Mouse (Mus musculus) cerebellum, adult 9-11 months (tissue): ENCODE data around the gene Polr2a.
A peak's percentile ranks its signal among the peaks of the same experiment; 100 is the strongest.

ENCODE experiments used
- DNase-seq: peaks from one replicate; pipeline ENCODE4 v3.0.0; 2022

Gene Polr2a

GRCm38 (mm10) chr11:69778985-69779384, 20.5 kb upstream of the Polr2a start:
- DNase-seq: peak; percentile 49

- DNase-seq: peak; percentile 65
These were observed 20.0 kb upstream of the Polr2a start for GRCm38 (mm10) chr11:69778258-69778982.

DNA sequence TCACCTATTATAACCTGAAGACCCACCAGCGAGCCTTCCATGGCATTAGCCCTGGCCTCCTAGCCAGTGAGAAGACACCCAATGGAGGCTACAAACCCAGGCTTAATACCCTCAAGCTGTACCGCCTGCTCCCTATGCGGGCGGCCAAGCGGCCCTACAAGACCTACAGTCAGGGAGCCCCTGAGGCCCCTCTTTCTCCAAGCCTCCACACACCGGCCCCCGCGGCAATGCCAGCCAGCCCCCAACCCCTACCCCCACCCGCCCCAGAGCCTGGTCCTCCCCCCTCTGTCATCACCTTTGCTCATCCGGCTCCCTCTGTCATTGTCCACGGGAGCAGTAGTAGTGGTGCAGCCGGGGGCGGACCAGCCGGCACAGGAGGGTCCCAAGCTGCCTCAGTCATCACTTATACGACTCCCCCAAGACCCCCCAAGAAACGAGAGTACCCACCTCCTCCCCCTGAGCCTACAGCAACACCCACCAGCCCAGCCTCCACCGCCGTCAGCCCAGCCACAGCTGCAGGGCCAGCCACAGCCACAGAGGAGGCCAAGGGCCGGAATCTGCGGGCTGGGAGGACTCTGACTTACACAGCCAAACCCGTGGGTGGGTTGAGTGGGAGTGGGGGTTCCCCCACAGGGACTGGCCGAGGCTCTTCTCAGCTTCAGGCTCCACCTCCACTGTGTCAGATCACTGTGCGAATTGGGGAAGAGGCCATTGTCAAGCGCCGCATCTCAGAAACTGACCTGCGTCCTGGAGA, 19.2 kb upstream of the Polr2a start:
- DNase-seq: no peak

GRCm38 (mm10) chr11:69776488-69776887, 18.1 kb upstream of the Polr2a start:
- DNase-seq: no peak

- peak; percentile 49 for DNase-seq
These were observed 17.3 kb upstream of the Polr2a start for GRCm38 (mm10) chr11:69775716-69776115.

DNA sequence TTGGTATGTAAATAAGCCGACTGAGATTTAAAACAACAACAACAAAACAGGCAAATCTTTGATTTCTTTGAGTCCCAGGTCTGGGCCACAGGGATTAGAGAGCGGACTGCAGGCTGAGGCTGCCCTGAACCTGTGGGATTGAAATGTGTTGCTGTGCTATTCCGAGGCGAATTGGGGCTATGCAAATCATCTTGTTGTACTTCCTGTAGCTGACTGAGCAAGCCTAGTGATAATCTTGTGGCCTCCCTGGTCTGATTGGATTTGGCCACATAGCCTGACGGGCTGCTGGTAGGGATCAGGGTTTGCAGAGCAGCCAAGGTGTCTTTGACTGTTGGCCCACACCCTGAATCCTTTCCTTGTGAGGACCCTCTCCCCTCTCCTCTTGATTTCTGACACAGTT, 16.5 kb upstream of the Polr2a start:
- no peak for DNase-seq

GRCm38 (mm10) chr11:69767625-69767909, 9.1 kb upstream of the Polr2a start:
- DNase-seq: no peak

- DNase-seq: peak; percentile 61
These were observed 8.6 kb upstream of the Polr2a start for GRCm38 (mm10) chr11:69766872-69767624.

- peak; percentile 85 for DNase-seq
These were observed 7.7 kb upstream of the Polr2a start for GRCm38 (mm10) chr11:69766126-69766609.

DNA sequence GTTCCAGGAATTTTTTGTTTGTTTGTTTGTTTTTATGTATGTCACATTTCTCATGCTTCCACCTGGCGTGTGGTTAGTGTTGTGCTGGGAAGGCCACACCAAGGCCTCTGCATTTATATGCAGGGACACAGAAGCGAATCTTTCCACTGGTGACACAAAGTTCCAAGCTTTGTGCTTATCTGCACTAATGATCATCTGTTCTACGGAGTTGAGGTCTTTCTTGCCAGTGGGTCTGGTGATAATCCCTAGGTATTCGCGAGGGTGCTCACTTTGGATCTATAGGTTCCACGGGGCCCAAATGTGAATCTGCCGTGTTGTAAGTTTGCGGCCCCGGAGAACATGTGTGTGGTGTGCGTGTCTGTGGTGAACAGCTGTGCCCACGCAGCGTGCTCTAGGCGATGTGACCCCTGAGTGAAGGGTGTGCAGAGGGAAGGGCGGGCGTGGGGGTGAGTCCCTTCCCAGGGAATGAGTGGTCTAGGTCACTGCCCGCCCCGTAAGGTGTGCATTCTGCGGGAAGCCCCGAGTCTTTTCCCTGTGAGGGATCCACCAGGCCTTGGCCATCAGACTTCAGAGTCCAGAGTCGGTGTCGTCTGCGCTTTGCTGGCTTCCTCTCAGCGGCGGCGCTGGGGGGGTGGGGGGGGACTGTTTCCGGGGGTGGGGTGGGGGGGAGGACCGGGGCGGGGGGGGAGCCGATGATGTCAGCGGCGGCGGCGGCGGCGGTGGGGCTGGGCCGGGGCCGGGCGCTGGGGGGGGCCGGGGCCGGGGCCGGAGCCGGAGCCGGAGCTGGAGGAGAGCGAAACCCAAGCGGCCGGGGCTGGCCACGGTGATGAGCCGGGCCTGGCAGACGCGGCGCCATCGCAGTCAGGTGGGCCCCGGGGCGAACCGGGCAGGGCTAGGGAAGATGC, 7.0 kb upstream of the Polr2a start, which contains the start of gene Zbtb4:
TSS of gene Zbtb4 (plus strand) at position 692 of the 905 bp plus-strand sequence.
- DNase-seq: peak; percentile 74

DNA sequence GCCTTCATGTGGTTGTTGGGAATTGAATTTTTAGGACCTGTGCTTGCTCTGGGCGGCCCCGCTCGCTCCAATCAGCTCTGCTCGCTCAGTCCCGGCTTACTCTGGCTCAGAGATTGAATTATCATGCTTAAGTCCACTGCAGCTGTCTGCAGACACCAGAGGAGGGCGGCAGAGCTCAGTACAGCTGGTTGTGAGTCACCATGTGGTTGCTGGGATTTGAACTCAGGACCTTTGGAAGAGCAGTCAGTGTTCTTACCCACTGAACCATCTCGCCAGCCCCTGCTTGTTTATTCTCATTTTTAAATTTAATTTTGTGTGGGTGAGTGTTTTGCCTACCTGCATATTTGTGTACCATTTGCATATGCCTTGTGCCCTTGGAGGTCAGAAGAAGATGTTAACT, 5.1 kb upstream of the Polr2a start:
- no peak for DNase-seq

DNA sequence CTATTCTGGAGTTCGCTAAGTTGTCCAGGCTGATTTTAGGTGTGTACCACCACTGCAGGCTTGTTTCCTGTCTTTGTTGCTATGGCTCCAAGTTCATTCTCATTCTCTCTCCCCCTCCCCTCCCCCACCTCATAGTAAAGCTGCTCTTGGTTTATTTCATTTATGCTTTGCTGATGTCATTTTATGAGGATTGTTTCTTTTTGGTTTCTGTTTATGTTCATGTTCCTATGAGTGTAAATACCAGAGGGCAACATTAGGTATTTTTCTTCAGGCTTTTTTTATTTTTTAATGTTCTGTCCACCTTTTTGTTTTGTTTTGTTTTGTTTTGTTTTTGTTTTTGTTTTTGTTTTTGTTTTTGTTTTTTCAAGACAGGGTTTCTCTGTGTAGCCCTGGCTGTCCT, 3.4 kb upstream of the Polr2a start, which contains the start of gene Slc35g3:
TSS of gene Slc35g3 (minus strand) at position 101 of the 400 bp plus-strand sequence.
- no peak for DNase-seq

- no peak for DNase-seq
These were observed 2.4 kb upstream of the Polr2a start for GRCm38 (mm10) chr11:69760901-69761200.

GRCm38 (mm10) chr11:69760160-69760900, 1.9 kb upstream of the Polr2a start:
- DNase-seq: peak; percentile 74

DNA sequence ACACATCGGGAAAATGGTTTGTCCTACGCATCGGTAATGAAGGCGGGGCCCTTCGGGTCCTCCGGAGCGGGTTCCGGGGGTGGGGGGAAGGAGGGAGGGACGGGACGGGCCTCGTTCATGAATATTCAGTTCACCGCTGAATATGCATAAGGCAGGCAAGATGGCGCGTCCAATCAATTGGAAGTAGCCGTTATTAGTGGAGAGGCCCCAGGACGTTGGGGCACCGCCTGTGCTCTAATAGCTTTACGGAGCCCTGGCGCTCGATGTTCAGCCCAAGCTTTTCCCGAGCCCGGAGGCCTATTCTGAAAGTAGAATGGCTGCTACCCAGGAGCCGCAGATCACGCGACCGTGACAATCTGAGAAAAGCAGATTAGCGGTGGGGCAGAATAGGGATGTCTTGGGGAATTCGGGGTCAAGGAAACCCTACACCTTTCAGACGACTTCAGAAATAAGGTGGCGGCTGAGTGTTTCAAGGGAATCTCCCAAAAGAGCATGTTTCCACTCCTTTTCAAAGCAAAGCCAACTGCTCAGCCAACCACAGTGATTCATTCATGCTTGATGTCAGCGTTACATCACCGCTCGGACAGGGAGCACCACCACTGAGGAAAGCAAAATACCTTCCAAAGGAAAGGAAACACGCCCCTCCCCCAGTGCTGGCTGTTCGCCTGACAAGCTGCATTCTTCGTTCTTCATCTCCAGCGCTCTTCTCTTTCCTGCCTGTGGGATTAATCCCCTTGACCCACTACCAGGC, 709 bp upstream of the Polr2a start:
- DNase-seq: peak; percentile 94

GRCm38 (mm10) chr11:69758090-69758456, 364 bp downstream of the Polr2a start:
- DNase-seq: peak; percentile 97

- no peak for DNase-seq
These were observed 941 bp downstream of the Polr2a start for GRCm38 (mm10) chr11:69757303-69758089.

GRCm38 (mm10) chr11:69754701-69755100, 3.7 kb downstream of the Polr2a start:
- DNase-seq: peak; percentile 57

- no peak for DNase-seq
These were observed 4.2 kb downstream of the Polr2a start for GRCm38 (mm10) chr11:69754233-69754632.

- no peak for DNase-seq
These were observed 5.8 kb downstream of the Polr2a start for GRCm38 (mm10) chr11:69752686-69753085.
